Mouse (Mus musculus) ES-E14 (cell line): ENCODE results near the gene Gli3.

Experiments
- HCFC1 ChIP-seq: IDR thresholded peaks from 2 replicates; pipeline ENCODE4 v1.6.1; 2012; ENCODE audit warnings: low read length, inconsistent platforms, borderline replicate concordance; ENCODE audit not compliant: insufficient read depth
- ZNF384 ChIP-seq: IDR thresholded peaks from 2 replicates; pipeline ENCODE4 v1.6.1; 2012; ENCODE audit warnings: low read depth, low read length, inconsistent platforms

GRCm38 (mm10) chr13:15543888-15544640, 81.0 kb downstream of the Gli3 start:
- no peak for TF ChIP-seq ZNF384
- no peak for TF ChIP-seq HCFC1
